ENCODE assay signal across 12 mouse cellular contexts in the genomic region with DNA sequence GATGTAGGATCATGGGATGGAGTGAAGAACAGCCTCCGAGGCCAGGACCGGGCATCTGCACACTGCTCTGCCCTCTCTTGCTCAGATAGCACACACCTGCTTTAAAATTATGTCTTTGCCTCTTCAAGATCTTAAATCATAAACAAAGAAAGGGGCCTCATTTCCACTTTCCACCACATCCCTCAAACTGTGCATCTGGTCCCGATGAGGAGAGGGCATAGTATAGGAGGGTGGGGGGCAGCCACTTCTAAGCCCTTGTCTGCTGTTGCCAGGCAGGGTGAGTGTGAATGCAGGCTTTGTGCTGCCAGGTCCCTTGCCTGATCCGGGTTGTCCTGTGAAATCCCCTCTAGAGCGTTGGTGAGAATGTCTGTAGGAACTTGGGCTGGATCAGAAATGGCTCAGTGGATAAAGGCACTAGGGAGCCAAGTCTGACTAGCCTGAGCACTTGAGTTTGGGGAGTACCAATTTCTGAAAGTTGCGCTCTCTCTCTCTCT. TPM values are rescaled to one million over a fixed set of nuclear protein-coding genes. Genes with fewer than 3 reads are reported as not detected.
DNase-seq lines count a peak whose midpoint lies in the region; ATAC-seq lines count a peak whose summit lies in the region.
"Had no signal": no experiment of that assay in that cellular context is flagged by ENCODE, and none has a peak within 500 bp of the region (broad histone marks: within the 10 kb centered on the region; RNA-seq: fewer than 3 reads in every experiment).

No protein-coding gene starts in this region.

- no peak overlapping the region for H3K4me3 ChIP-seq in lung, embryonic 15.5 days
- no peak overlapping the region for H3K4me3 ChIP-seq in hindbrain, embryonic 10.5 days
- 0 out of 2 replicates have a peak overlapping the region, but pooled peaks have one; percentile 12 for H3K4me3 ChIP-seq in midbrain, embryonic 10.5 days
- peak overlapping the region; percentile 93; the same call in 1 of the 2 replicates for H3K4me3 ChIP-seq in neural tube, embryonic 15.5 days (replicated peaks)
- H3K4me3 ChIP-seq: gastrocnemius, adult 2 months had no signal

- no peaks in the 10 kb centered on the region for H3K36me3 ChIP-seq in lung, embryonic 15.5 days
- peaks cover 12% of the 10 kb centered on the region for H3K36me3 ChIP-seq in hindbrain, embryonic 10.5 days
- peaks cover 10% of the 10 kb centered on the region for H3K36me3 ChIP-seq in midbrain, embryonic 10.5 days
- H3K36me3 ChIP-seq in neural tube, embryonic 15.5 days: no peaks in the 10 kb centered on the region

- no peaks in the 10 kb centered on the region for H3K9me3 ChIP-seq in lung, embryonic 15.5 days
- H3K9me3 ChIP-seq in hindbrain, embryonic 10.5 days: no peaks in the 10 kb centered on the region
- H3K9me3 ChIP-seq in midbrain, embryonic 10.5 days (replicated peaks): no peaks in the 10 kb centered on the region
- no peaks in the 10 kb centered on the region for H3K9me3 ChIP-seq in neural tube, embryonic 15.5 days (replicated peaks)

- ATAC-seq in lung, embryonic 15.5 days (ENCODE audit: borderline replicate concordance, extremely low read depth, low FRiP score, low TSS enrichment): no peak
- no peak for ATAC-seq in neural tube, embryonic 15.5 days (ENCODE audit: low FRiP score)

- peak overlapping the region; percentile 11; the same call in 1 of the 2 replicates for H3K4me2 ChIP-seq in lung, embryonic 15.5 days
- H3K4me2 ChIP-seq in neural tube, embryonic 15.5 days: peak overlapping the region; percentile 86

- no peaks in the 10 kb centered on the region; the same call in 1 of the 2 replicates for H3K27me3 ChIP-seq in lung, embryonic 15.5 days
- peaks cover 23% of the 10 kb centered on the region for H3K27me3 ChIP-seq in hindbrain, embryonic 10.5 days (ENCODE audit: insufficient read depth, poor library complexity, severe bottlenecking)
- peaks cover 19% of the 10 kb centered on the region for H3K27me3 ChIP-seq in midbrain, embryonic 10.5 days (ENCODE audit: low read depth, poor library complexity, severe bottlenecking)
- no peaks in the 10 kb centered on the region for H3K27me3 ChIP-seq in neural tube, embryonic 15.5 days (replicated peaks)

- WGBS in lung, embryonic 15.5 days: 37% methylated on average over 6 of the region's 6 CpGs
- WGBS in hindbrain, embryonic 10.5 days: 45% methylated on average over 6 of the region's 6 CpGs
- WGBS in midbrain, embryonic 10.5 days: 45% methylated on average over 6 of the region's 6 CpGs
- 25% methylated on average over 6 of the region's 6 CpGs for WGBS in neural tube, embryonic 15.5 days

- H3K9ac ChIP-seq in lung, embryonic 15.5 days: no peak overlapping the region
- H3K9ac ChIP-seq in neural tube, embryonic 15.5 days (replicated peaks): no peak overlapping the region

- DNase-seq in lung, postnatal 25 days (ENCODE audit: low spot score): no peak
- no peak for DNase-seq in hindbrain, embryonic 10.5 days (ENCODE audit: low spot score)
- peak; percentile 29 for DNase-seq in midbrain, embryonic 10.5 days (ENCODE audit: low spot score)
- no peak for DNase-seq in kidney, adult 8-10 months
- no peak for DNase-seq in cerebellum, postnatal 4 days (ENCODE audit: low spot score in 2 of 2)
- no peak for DNase-seq in layer of hippocampus, postnatal 10 days (ENCODE audit: low spot score in 2 of 2)
- DNase-seq: gastrocnemius, adult 2 months; kidney, postnatal 25 days; lung, adult 2 months; thymus, postnatal 14 days had no signal

- no peak overlapping the region for H3K27ac ChIP-seq in lung, embryonic 15.5 days
- H3K27ac ChIP-seq in hindbrain, embryonic 10.5 days: peak overlapping the region; percentile 53
- peak overlapping the region; percentile 70 for H3K27ac ChIP-seq in midbrain, embryonic 10.5 days (replicated peaks)
- H3K27ac ChIP-seq in neural tube, embryonic 15.5 days (replicated peaks): peak overlapping the region; percentile 99
- H3K27ac ChIP-seq: gastrocnemius, adult 2 months had no signal

- H3K4me1 ChIP-seq in lung, embryonic 15.5 days: peaks cover 72% of the 10 kb centered on the region
- H3K4me1 ChIP-seq in hindbrain, embryonic 10.5 days (replicated peaks): peaks cover 77% of the 10 kb centered on the region
- H3K4me1 ChIP-seq in midbrain, embryonic 10.5 days: peaks cover 80% of the 10 kb centered on the region
- H3K4me1 ChIP-seq in neural tube, embryonic 15.5 days: peaks cover 64% of the 10 kb centered on the region

RNA-seq across cellular contexts. Expression of a gene that starts 3.6 kb away (rescaled TPM):
- polyA plus RNA-seq in lung, embryonic 15.5 days (2015; fragmentation: Nextera tagmentation; extraction: Ambion mirVana): 8.7 and 10.5 TPM in 2 replicates
- polyA plus RNA-seq in hindbrain, embryonic 10.5 days (2016; fragmentation: Nextera tagmentation; extraction: Ambion mirVana): 9.5 and 13.4 TPM in 2 replicates
- polyA plus RNA-seq in midbrain, embryonic 10.5 days (2016; fragmentation: Nextera tagmentation; extraction: Ambion mirVana): 7.7 and 10.0 TPM in 2 replicates
- 19.0 and 24.3 TPM in 2 replicates for polyA plus RNA-seq in neural tube, embryonic 15.5 days (2015; fragmentation: Nextera tagmentation; extraction: Ambion mirVana)
- 10 to 100 TPM; 23.8 to 29.4 TPM for total RNA-seq in layer of hippocampus, postnatal 10 days (2021)

Comparison
In these comparisons a context has a peak if more than half of its experiments do, and no peak if none do; other contexts are left out.
1. H3K4me3 ChIP-seq: peak in midbrain, embryonic 10.5 days (single experiment) and neural tube, embryonic 15.5 days (single experiment); none in lung, embryonic 15.5 days (single experiment) and hindbrain, embryonic 10.5 days (single experiment).